Mouse (Mus musculus) WW6 (cell line): Measurements from ENCODE around the gene Plcb4.

Source experiments
- DNase-seq: peaks from one replicate; pipeline ENCODE4 v3.0.0-alpha.2; 2013; ENCODE audit warnings: low read depth, low spot score

Plcb4 gene

DNA sequence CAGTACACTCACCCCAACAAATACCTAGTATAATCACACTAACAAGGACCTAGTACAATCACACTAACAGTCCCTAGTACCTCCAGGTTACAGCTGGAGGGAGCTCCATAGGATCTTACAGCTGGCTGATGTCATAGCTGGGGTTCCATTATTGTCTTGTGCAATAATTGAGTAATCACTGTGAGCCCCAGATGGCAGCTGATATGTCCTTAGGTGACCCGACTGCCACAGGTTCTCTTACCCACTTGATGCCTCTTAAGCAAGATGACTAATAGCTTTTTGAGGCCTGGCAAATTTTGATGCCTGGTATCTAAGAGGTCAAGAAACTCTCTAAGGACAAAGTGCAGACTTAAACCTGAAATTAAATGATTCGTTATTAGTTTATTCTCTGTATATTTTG, 194.3 kb downstream of the Plcb4 start:
- no peak for DNase-seq

DNA sequence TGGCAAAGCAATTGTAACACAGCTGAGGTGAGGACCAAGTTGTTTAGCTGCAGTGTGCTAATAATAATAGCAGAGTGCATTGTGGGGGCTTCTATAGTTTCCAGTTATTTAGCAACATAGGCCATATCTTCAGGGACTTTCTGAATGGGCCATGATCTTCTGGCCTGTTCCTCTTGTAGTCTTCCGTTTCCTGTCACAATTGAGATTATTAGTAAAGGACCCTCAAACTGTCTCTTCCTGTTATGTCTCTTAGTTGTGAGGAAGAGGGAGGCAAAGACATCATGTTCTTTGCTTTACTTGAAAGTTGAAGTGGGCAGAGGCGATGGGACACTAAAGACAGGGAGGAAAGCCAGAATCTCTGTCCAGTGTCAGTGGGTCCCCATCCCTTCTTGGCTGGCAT, 195.2 kb downstream of the Plcb4 start:
- DNase-seq = no peak

DNA sequence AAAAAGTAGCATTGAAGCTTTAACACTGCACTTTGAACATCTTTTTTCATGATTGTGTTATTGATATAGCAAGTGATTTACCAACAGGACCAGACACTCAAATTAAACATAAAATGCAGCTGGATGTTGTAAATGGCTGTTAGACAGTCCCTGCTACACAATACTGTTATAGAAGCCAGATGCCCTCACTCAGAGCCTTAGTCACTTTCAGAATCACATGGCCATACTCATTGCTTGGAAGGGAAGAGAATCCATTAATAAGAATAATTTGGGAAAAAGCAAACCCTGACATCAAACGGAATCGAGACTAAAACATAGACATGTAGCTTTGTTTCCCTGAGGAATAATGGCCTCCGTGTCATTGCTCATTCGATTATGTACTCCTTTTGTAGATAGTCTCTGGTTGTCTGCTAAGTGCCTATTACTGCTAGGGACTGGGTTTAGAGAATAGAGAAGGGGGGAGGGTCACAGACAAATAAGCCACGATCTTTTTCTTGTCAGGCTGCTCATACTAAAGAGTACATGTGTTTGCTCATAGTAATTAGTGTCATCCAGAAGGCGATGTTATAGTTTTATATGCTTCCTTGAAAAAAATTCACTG, 197.2 kb downstream of the Plcb4 start:
- no peak for DNase-seq

DNA sequence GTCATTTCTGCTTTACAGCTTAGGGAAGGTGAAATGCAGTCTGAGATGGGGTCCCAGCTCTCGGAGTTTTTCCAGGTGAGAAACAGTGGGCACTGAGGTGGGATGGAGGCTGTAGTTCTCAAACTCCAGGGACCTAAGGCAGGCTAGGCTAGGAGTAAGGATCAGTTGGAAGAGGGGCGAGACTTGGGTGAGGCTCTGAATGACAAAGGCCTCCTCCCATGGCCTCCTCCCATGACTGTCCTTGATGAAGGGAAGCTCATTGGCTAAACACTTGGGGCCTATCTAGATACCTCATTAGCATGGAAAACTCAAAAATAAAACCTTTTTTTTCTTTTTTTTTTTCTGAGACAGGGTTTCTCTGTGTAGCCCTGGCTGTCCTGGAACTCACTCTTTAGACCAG, 198.0 kb downstream of the Plcb4 start:
- no peak for DNase-seq

DNA sequence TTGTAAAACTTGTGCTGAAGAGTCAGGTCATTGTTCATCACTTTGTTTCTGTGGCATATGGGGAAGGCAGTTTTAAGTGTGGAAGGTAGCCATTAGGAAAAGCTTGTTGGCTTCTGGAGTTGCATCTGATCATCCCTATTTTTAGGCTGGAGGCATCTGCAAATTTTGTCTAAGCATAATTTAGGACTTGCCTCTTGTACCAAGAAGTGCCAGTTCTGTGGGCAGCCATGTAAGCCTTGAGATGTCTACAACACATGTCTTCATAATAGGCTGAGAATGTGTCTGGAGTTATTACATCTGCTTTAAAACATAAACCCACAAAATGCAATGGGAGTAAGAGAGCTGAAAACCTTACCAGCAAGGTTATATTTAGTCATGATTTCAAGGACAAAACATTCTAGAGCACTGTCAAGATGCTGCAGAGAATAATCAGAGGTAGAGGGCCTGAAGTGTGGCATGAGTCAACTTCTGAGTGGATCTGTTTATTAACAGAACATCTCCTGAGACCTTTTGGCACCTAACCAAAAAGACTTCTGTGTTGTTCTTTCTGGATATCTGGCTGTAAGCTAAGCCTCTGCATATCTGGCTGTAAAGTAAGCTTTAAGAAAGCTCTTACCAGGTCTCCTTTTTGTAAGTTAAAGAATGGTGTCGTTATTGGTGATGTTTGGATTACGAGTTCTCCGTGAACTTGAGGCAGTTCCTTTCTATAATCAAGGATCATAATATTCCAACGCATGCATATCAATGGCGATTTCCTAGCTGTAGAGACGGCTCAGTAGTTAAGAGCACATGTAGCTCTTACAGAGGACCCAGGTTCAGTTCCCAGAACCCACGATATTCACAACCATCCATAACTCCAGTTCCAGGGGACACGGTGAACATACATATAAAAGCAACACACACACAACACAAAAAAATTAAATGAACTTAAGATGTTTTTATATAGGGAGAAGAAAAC, 203.0 kb downstream of the Plcb4 start:
- no peak for DNase-seq

DNA sequence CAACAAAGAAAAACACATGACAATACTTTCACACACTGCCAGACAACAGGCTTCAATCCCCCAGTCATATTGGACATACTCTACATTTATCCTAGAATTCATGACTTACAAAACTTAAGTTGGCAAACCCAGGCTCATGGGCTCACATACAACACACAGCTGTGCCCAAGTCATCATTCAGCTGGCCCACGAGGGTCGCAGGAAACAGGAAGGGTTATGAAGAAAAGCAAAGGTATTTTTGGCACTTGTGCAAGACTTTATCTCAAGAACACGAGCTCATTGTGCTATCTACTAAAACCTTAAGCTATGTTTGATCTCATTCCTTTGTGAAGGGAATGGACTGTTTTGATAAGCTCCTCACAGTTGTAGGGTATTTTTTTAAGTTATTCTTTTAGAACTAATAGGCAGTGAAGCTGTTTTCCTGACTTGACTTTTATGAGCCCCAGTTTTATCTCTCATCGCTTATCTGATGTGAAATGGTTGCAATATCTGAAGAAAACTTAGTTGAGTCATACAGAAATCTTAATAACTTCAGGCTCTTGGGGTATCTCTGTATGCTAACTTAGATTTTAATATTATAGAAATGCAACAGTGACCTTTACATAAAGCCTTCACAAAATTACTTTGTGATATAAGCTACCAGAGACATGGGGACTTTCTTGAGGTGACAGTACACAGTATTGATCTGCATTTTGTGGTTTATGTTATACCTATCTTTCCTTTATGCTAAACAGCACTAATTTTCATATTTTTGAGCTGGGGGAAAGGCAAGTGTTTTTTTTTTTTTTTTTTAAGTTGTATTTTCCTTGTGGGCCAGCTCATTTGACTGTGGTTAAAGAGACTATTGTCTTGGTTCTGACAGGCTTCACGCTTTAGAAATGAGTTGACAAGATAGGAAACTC, 203.9 kb downstream of the Plcb4 start:
- no peak for DNase-seq

DNA sequence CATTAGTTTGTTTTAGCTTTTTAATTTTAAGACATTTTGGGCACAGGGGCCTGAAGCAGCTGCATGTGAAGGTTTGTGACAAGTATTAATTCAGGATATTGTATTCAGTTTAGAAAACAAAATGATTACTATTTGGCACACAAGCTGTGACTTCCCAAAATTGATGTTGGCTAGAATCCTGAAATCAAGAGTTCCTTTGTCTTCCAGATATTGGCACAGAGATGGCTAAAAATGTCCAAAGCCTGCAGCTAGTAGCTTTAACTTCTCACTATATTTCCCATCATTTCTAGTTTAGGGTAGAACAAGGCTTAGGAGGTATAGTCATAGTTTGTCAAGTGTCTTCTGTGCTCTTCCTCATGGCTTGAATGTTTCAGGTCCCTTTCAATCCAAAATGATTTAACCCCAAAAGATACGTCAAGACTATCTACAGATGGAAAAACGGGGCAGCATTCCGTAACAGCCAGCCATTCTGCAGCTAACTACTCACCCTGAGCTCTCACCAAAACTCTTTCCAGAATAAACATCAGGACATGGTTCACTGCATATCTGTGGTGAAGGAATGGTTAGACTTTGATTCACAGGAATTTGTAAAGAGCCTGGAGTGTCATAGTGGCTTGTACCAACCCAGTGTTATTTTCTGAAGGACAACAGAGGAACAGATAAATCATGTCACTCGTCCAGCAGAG, 204.7 kb downstream of the Plcb4 start:
- DNase-seq = no peak

DNA sequence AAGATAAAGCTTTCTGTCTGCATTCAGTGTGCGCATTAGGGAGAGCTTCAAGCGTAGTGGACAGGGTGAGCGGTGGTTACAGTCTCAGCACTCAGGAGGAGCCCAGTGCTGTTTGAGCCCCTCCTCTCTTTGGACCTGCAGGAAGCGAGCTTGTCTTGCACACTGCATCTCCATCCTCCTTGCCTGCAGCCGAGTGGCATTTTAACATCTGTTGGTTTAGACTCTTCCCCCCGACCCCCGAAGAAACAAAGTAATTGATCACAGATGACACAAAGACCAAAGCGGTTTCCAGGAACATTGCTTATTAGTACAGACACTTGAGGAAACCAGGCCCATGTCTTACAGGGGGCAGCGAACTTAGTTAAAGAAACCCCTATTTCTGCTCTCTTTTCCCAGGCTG, 207.6 kb downstream of the Plcb4 start:
- DNase-seq = no peak

DNA sequence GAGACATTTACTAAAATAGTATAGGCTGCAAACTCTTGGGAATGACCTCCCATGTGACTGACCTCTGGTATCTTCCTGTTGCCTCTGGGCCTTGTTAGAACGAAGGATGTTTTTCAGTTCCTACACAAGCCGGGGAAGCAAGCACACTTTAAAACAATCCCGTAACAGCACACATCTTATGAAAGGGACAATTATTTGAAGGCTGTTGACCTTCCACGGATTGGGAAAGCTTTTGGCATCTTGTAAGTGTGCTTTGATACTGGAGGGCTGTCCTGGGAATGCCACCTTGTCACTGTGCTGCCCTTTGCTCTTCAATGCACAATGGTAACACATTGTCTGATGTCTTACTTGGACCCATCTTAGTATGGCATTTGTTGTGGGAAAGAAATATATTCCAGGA, 208.0 kb downstream of the Plcb4 start:
- DNase-seq = no peak

DNA sequence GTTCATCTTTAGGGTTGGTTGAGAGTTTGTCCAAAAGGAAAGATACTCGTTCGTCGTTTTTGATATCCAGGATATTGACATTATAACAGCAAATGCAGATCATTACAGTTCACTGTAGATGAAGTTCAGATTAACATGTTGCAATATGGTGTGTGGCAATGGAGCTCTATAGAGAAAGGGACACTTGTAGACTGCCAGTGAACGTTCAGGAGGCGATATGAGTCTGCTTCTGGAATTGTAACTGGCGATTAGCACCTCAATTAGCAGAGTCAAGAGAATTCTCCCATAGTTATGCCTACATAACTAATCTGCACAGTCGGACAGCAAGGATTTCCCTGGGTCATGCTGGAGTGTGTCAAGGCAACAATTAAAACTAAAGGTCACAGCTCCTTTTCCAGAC, 210.8 kb downstream of the Plcb4 start:
- no peak for DNase-seq

DNA sequence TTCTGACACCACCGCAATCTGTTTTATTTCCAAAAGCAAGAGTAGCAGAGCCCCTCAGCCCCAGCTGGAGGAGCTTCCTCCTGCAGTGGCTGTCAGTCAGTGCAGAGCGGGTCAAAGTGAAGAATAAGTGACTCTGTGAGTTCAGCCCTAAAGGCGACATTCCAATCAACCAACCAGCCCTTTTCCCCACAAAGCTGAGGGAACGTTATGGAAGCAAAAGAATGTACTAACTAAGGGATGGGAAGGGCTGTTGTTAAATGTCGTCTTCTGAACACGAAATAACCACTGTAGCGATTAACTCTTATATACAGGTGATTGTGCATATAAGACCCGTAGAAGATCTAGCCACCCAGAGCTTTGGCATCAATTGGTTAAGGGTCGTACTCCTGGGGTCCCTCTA, 214.3 kb downstream of the Plcb4 start:
- DNase-seq = no peak

DNA sequence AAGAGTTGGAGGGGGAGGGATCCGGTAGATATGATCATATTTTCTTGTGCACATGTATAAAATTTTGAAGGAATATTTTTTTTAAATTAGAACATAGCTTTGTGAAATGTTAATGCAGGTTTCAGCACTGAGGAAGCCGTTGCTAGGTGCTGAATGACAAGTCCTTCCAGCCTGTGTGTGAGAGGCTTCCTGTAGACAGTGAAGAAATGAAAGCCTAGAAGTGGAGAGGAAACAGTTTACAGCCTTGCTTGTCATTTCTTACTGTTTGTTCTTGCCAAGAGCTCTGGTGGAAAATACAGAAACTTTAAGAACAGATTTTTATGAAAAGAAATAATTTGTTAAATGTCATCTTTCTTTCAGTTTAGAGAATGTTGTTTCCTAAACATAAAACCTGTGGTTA, 214.9 kb downstream of the Plcb4 start:
- DNase-seq = no peak

DNA sequence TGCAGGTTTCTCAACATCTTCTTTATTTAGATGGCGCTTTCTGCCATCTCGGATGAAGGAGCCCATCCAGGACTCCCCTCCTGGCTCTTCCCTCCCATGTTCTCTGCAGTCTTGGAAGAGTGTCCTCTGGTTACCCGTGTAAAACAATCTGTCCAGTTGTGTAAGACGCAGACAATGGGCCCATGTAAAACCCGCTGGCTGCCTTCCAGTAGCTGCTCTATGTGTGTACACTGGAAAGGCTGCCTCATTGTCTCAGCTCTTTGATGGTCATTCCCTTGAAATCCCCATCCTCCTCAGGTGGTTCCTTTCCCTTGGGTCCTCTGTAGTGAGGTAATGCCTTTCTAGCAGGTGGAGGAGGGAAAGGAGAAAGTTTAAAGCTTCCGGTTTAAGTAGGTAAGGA, 216.7 kb downstream of the Plcb4 start:
- no peak for DNase-seq

DNA sequence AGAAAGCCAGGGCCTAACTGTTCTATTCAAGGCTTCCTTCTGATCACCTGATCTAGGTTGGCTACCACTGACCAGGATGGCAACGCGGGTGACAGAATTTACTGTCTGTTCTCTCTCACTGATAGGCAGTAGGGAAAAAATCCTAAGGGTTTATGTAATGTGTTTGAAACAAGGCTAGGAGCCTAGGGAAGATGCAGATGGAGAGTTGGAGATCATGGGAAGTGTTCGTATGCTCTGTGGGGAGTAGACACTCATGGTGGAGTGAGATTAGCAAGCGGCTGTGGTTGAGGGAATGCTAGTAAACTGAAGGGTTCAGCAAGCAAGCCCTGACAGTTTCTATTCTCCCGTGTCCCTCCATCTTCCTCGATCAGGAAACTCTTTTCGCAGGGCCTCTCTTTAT, 220.5 kb downstream of the Plcb4 start:
- DNase-seq = no peak

DNA sequence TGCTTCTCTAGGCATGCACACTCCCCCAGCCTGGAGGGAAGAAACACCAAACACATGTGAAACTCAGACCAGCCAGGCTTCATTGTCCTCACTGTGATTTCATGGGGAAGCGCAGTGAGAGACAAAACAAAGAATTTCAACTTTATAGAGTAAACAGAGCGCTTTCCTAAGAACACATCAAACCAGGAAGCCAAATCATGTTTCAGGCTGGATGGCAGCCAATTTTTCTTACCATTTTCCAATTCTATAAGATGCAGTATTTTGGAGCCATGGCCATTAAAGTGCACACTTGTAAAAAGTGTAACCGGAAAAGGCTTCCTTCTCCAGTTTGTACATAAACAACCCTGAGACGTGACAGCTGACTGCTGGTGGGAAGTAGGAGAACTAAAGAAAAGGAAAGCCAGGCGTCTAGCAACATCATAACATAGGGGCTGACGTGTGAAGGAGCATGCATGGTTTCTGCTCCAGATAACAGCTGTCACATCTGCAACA, 221.5 kb downstream of the Plcb4 start:
- no peak for DNase-seq

DNA sequence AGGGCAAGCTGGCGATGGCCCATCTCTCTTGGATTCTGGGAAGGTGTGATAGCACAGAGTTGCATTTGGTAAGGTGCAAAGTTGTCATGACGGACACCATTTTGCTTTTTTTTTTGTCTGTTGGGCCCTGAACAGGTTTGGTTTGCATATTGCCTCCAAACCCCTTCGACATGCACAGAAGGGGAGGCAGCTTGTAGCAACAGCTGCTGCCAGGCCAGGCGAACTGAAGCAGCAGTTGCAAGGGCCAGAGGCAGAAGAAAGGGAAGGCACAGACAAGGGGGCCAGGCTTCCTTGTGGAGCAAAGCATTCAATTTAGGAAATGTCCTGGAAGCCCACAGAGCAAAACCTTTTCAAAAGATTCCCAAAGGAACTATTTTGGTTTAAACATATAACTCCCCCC, 224.5 kb downstream of the Plcb4 start:
- DNase-seq = no peak

DNA sequence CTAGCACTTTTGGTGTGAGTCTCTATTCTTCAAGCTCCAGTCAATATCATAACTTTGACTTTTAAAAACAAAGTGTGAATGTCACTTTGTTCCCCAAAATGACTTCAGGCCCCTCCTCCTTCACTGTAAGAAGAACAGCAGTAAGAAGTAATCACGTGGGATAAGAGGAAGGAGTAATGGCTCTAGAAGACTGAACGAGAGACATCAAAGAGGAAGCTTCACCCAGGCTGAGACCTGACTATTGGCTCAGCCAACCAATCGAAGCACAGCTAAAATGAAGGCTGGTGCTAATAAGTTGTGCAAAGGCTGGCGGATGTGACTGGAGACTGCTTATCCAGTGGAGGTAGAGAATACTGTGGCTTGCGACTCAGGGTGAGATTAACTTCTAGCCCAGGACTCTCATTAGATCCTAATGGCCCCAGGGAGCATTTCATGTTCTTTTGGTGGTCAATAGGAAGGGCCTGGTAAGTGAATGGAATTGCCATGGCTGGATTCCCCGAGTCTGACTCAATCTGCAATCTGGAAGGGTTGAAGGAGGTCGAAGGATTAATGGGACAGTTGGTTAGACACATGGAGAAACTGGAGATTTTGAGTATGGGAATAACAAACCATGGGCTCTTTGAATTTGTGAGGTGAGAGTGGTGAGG, 225.8 kb downstream of the Plcb4 start:
- no peak for DNase-seq

DNA sequence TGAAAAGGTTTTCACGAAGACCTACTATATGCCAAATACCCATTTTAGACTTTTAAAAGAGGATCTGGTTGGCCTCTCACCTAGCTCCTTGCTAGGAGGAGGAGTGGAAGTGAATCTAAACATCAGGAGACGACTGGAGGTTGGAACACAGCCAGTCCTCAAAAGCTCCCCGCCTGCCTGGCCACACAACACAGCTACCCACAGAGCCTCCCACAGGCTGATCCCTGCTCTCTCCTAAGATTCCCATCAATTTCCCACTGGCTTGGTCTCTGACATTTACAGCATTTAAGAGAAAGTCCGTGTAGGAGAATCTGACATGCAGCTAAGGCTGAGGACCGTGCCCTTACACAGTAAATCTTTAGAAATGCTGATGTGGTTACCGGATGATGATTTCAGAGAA, 226.8 kb downstream of the Plcb4 start:
- DNase-seq = no peak

DNA sequence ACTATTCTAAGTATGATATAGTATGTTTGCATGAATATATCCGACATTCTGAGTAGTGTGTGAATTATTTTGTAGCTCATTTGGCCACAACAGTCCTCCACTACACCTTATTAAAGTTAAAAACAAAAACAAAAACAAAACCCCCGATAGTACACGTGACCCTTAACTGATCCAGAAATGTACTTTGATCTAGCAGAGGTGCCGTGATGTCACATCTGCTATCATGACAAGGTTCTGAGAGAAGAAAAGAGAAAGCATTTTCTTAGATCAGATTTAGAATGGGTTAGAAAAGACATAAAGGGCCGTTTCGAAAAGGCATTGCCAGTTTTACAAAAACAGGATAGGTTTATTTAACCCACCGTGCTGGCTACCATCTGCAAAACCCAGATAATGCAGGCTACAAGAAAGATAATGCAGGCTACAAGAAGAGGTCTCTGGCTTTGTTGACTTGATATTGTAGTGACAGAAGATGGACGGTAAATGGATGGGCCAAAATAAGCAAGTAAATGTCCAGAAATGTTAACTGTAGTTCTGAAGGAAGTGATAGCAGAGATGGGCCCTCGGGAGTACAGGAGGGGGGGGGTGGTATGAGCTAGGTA, 227.4 kb downstream of the Plcb4 start:
- no peak for DNase-seq

DNA sequence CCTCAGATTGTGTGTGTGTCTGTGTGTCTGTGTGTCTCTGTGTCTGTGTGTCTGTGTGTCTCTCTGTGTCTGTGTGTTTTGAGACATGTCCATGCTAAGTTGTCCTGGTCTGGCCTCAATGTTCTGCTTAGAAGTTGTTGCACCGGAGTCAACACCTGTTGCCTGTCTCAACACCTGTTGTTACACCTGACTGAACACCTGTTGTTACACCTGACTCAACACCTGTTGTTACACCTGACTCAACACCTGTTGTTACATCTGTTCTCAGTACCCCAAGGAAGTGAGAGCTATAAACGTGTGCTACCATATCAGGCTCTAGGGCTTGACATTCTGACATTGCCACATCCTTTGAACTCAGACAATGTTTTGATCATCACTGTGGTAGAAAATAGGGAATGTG, 229.0 kb downstream of the Plcb4 start:
- no peak for DNase-seq

DNA sequence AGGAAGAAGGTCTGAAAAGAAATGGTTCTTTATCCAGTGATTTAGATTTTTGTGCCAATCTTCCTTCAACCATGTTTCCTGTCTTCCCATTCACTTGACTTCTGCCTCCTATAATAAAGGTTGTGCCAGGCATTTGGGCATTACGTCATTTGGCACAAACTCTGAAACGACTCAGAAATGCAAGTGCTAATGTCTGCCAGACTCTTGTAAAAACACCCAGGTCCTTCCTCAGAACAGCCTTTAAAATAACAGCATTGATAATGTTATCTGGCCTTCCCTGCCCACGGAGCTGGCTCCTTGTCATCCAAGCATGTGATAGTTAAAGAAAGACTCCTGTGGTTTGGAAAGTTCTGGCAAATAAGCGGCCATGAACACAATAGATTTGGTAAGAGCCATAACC, 229.4 kb downstream of the Plcb4 start:
- no peak for DNase-seq
